In genomic region chr11:72689551-72690510, GRCm38 (mm10) we compare ENCODE assay signal across 8 mouse cellular contexts. TPM values are rescaled to one million over a fixed set of nuclear protein-coding genes. Genes with fewer than 3 reads are reported as not detected.
DNase-seq lines count a peak whose midpoint lies in the region; ATAC-seq and TF ChIP-seq lines count a peak whose summit lies in the region.

Ankfy1 (plus strand) TSS chr11:72690006.

- H3K27me3 ChIP-seq in embryonic facial prominence, embryonic 13.5 days: no peaks in the 10 kb centered on the region
- H3K27me3 ChIP-seq in kidney, adult 2 months (replicated peaks; ENCODE audit: control insufficient read depth, insufficient read depth, low read length): no peaks in the 10 kb centered on the region
- H3K27me3 ChIP-seq in limb, embryonic 12.5 days: no peaks in the 10 kb centered on the region
- no peaks in the 10 kb centered on the region for H3K27me3 ChIP-seq in midbrain, embryonic 15.5 days (replicated peaks)
- H3K27me3 ChIP-seq in spleen, adult 2 months (ENCODE audit: control insufficient read depth, insufficient read depth, low read length): no peaks in the 10 kb centered on the region

- H3K36me3 ChIP-seq in embryonic facial prominence, embryonic 13.5 days: peaks cover 6% of the 10 kb centered on the region; the same call in 1 of the 2 replicates
- no peaks in the 10 kb centered on the region; the same call in 1 of the 2 replicates for H3K36me3 ChIP-seq in kidney, adult 2 months (ENCODE audit: control insufficient read depth, insufficient read depth, low read length)
- no peaks in the 10 kb centered on the region for H3K36me3 ChIP-seq in limb, embryonic 12.5 days
- H3K36me3 ChIP-seq in midbrain, embryonic 15.5 days (replicated peaks): no peaks in the 10 kb centered on the region
- no peaks in the 10 kb centered on the region for H3K36me3 ChIP-seq in spleen, adult 2 months (ENCODE audit: control insufficient read depth, insufficient read depth, low read length)

- peak; percentile 95 for ATAC-seq in embryonic facial prominence, embryonic 13.5 days (ENCODE audit: insufficient number of reproducible peaks, insufficient read depth, low FRiP score, low TSS enrichment, low read depth)
- ATAC-seq in limb, embryonic 12.5 days (ENCODE audit: insufficient number of reproducible peaks, insufficient read depth, low FRiP score, low TSS enrichment, low read depth): peak; percentile 90
- ATAC-seq in midbrain, embryonic 15.5 days (replicated peaks): peak; percentile 98

- peaks cover 31% of the 10 kb centered on the region for H3K4me1 ChIP-seq in embryonic facial prominence, embryonic 13.5 days
- H3K4me1 ChIP-seq in kidney, adult 2 months (ENCODE audit: control insufficient read depth, insufficient read depth, low read length): peaks cover 10% of the 10 kb centered on the region
- H3K4me1 ChIP-seq in limb, embryonic 12.5 days (replicated peaks): peaks cover 17% of the 10 kb centered on the region
- peaks cover 33% of the 10 kb centered on the region for H3K4me1 ChIP-seq in midbrain, embryonic 15.5 days
- peaks cover 12% of the 10 kb centered on the region; the same call in 1 of the 2 replicates for H3K4me1 ChIP-seq in spleen, adult 2 months (ENCODE audit: control insufficient read depth, insufficient read depth, insufficient read length)

- peak; percentile 76 for TF ChIP-seq POLR2A in kidney, adult 2 months (IDR thresholded peaks at IDR 0.05; ENCODE audit: low read depth, low read length)
- peak; percentile 86 for TF ChIP-seq POLR2A in spleen, adult 2 months (IDR thresholded peaks at IDR 0.05; ENCODE audit: low read depth, low read length)

- peak within 1 kb of the TSS; percentile 71 for H3K4me2 ChIP-seq in embryonic facial prominence, embryonic 13.5 days
- peak within 1 kb of the TSS; percentile 80 for H3K4me2 ChIP-seq in limb, embryonic 12.5 days
- peak within 1 kb of the TSS; percentile 59 for H3K4me2 ChIP-seq in midbrain, embryonic 15.5 days

- DNase-seq in 3134 (ENCODE audit: extremely low read depth, insufficient read length, low spot score): peak; percentile 95
- peak; percentile 97 to 98 for DNase-seq in adrenal gland, postnatal 36 days
- DNase-seq in heart, adult 18-20 months: peak; percentile 98 to 100
- peak; percentile 98 for DNase-seq in kidney, adult 2 months
- peak; percentile 93 to 96 for DNase-seq in spleen, adult 2 months (ENCODE audit: low read depth in 1 of 2, low spot score in 2 of 2)

- H3K27ac ChIP-seq in embryonic facial prominence, embryonic 13.5 days: peak within 1 kb of the TSS; percentile 82
- peak within 1 kb of the TSS; percentile 88 for H3K27ac ChIP-seq in kidney, adult 2 months (ENCODE audit: insufficient read depth, low read depth, low read length)
- peak within 1 kb of the TSS; percentile 75 for H3K27ac ChIP-seq in limb, embryonic 12.5 days
- peak within 1 kb of the TSS; percentile 95 for H3K27ac ChIP-seq in midbrain, embryonic 15.5 days
- H3K27ac ChIP-seq in spleen, adult 2 months (ENCODE audit: insufficient read depth, low read length): peak within 1 kb of the TSS; percentile 85

- peak within 1 kb of the TSS; percentile 89 for H3K9ac ChIP-seq in embryonic facial prominence, embryonic 13.5 days
- peak within 1 kb of the TSS; percentile 77 for H3K9ac ChIP-seq in limb, embryonic 12.5 days (replicated peaks)
- H3K9ac ChIP-seq in midbrain, embryonic 15.5 days: peak within 1 kb of the TSS; percentile 75

- H3K4me3 ChIP-seq in embryonic facial prominence, embryonic 13.5 days: peak within 1 kb of the TSS; percentile 87
- peak within 1 kb of the TSS; percentile 97 for H3K4me3 ChIP-seq in kidney, adult 2 months (ENCODE audit: insufficient read depth, low read depth, low read length)
- H3K4me3 ChIP-seq in limb, embryonic 12.5 days (replicated peaks): peak within 1 kb of the TSS; percentile 79
- H3K4me3 ChIP-seq in midbrain, embryonic 15.5 days: peak within 1 kb of the TSS; percentile 72
- H3K4me3 ChIP-seq in spleen, adult 2 months (ENCODE audit: extremely low read depth, insufficient read depth, insufficient read length): peak within 1 kb of the TSS; percentile 89

- no peak for TF ChIP-seq CTCF in kidney, adult 2 months (conservative IDR thresholded peaks at IDR 0.05; ENCODE audit: insufficient read depth, insufficient read length, low read depth, low read length)
- TF ChIP-seq CTCF in spleen, adult 2 months (IDR thresholded peaks at IDR 0.05; ENCODE audit: extremely low read depth, insufficient read depth, insufficient read length, insufficient replicate concordance): no peak

- no peaks in the 10 kb centered on the region for H3K9me3 ChIP-seq in embryonic facial prominence, embryonic 13.5 days
- H3K9me3 ChIP-seq in limb, embryonic 12.5 days: no peaks in the 10 kb centered on the region
- H3K9me3 ChIP-seq in midbrain, embryonic 15.5 days: no peaks in the 10 kb centered on the region

- WGBS in embryonic facial prominence, embryonic 13.5 days: under 1% methylated on average over 56 of the region's 56 CpGs
- under 1% methylated on average over 56 of the region's 56 CpGs for WGBS in kidney, adult 2 months
- WGBS in limb, embryonic 12.5 days: under 1% methylated on average over 56 of the region's 56 CpGs
- under 1% methylated on average over 56 of the region's 56 CpGs for WGBS in midbrain, embryonic 15.5 days
- WGBS in spleen, adult 2 months: 1% methylated on average over 56 of the region's 56 CpGs

RNA-seq across cellular contexts. Expression of gene Ankfy1, which starts in this region (rescaled TPM):
- 10 to 100 TPM; 41.4 to 43.7 TPM for total RNA-seq in adrenal gland, postnatal 36 days (2021)
- polyA plus RNA-seq in embryonic facial prominence, embryonic 13.5 days (2015; fragmentation: Nextera tagmentation; extraction: Ambion mirVana): 26.0 and 26.8 TPM in 2 replicates
- 10 to 100 TPM; 15.3 to 16.6 TPM for total RNA-seq in heart, adult 18-20 months (2021)
- 25.9 TPM in 2 replicates for polyA plus RNA-seq in kidney, adult 2 months (2012; rRNA removed)
- 28.6 and 30.7 TPM in 2 replicates for polyA plus RNA-seq in limb, embryonic 12.5 days (2016; fragmentation: Nextera tagmentation; extraction: Ambion mirVana)
- 28.2 and 31.8 TPM in 2 replicates for polyA plus RNA-seq in midbrain, embryonic 15.5 days (2015; fragmentation: Nextera tagmentation; extraction: Ambion mirVana)
- polyA plus RNA-seq in spleen, adult 2 months (2012; rRNA removed): 24.9 and 25.4 TPM in 2 replicates

Comparison
In these comparisons a context has a peak if more than half of its experiments do, and no peak if none do; other contexts are left out.
1. Peak in every context shown above with its lines: DNase-seq, ATAC-seq, H3K4me3 ChIP-seq and H3K27ac ChIP-seq.